Mouse (Mus musculus) splenic B cell, adult 2 months (primary cell): Measurements from ENCODE around the gene Hnrnpu.
A peak's percentile ranks its signal among the peaks of the same experiment; 100 is the strongest.

Experiments
- DNase-seq: peaks from one replicate; pipeline ENCODE4 v3.0.0-alpha.2; 2011; ENCODE audit warnings: low read depth, low spot score
- H3K27me3 ChIP-seq: 2 replicates; pipeline ENCODE4 v1.6.1; 2012; ENCODE audit warnings: mild to moderate bottlenecking, low read length, moderate library complexity, mixed read lengths; ENCODE audit not compliant: control insufficient read depth, poor library complexity, insufficient read depth, severe bottlenecking
- H3K36me3 ChIP-seq: 2 replicates; pipeline ENCODE4 v1.6.1; 2012; ENCODE audit warnings: mild to moderate bottlenecking, low read length, moderate library complexity, mixed read lengths; ENCODE audit not compliant: control insufficient read depth, poor library complexity, insufficient read depth, severe bottlenecking

Hnrnpu gene

GRCm38 (mm10) chr1:178326950-178327349 lies 10.6 kb downstream of the Hnrnpu start:
- Histone ChIP-seq H3K27me3 (no peaks in the 10 kb centered on the region), H3K36me3 (peaks cover 27% of the 10 kb centered on the region; the same call in 1 of the 2 replicates)
- DNase-seq = no peak

DNA sequence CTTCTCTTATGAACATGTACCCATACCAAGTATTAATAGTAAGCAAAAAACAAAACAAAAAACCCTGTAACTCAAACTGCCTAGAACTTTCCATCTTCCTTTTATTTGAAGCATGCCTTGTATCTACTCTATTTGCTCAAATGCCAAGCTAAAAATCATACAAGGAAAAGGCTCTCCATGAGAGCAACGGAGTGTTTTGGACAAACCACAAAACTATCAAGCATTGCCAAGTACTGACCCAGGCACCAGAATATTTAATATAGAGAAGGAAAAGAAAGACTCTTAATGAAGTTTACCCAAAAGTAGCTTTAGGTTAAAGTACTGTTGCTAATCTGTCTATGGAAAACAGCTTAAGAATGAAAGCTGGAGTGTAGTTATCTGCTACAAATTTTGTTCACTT lies 11.2 kb downstream of the Hnrnpu start:
- DNase-seq = no peak
- peaks cover 26% of the 10 kb centered on the region; the same call in 1 of the 2 replicates for H3K36me3 ChIP-seq
- H3K27me3 ChIP-seq = no peaks in the 10 kb centered on the region

DNA sequence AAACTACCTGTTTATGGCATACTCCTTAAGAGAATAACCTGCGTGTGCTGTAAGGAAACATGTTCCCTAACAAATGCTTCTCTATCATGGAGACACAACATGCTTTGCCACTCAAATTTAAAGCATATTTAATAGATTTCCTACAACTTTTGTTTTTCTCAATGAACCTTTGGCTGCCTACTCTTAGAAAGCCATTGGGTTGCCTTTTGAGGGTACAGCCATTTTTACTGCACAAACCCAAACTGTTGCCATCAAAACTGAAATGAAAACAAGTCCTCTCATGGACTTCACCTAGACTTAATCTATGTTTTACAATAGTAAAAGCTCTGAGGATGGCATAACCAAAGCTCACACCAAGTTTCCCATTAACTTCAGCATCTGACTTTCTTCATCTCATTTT lies 13.0 kb downstream of the Hnrnpu start:
- no peaks in the 10 kb centered on the region; the same call in 1 of the 2 replicates for H3K27me3 ChIP-seq
- no peak for DNase-seq
- H3K36me3 ChIP-seq = peaks cover 19% of the 10 kb centered on the region; the same call in 1 of the 2 replicates

- DNase-seq = no peak
- Histone ChIP-seq H3K36me3 (peaks cover 17% of the 10 kb centered on the region; the same call in 1 of the 2 replicates), H3K27me3 (no peaks in the 10 kb centered on the region; the same call in 1 of the 2 replicates)
These were observed 14.4 kb downstream of the Hnrnpu start for GRCm38 (mm10) chr1:178323235-178323634.

- Histone ChIP-seq H3K36me3 (peaks cover 13% of the 10 kb centered on the region; the same call in 1 of the 2 replicates), H3K27me3 (no peaks in the 10 kb centered on the region; the same call in 1 of the 2 replicates)
- no peak for DNase-seq
These were observed 15.8 kb downstream of the Hnrnpu start for GRCm38 (mm10) chr1:178321730-178322357.

DNA sequence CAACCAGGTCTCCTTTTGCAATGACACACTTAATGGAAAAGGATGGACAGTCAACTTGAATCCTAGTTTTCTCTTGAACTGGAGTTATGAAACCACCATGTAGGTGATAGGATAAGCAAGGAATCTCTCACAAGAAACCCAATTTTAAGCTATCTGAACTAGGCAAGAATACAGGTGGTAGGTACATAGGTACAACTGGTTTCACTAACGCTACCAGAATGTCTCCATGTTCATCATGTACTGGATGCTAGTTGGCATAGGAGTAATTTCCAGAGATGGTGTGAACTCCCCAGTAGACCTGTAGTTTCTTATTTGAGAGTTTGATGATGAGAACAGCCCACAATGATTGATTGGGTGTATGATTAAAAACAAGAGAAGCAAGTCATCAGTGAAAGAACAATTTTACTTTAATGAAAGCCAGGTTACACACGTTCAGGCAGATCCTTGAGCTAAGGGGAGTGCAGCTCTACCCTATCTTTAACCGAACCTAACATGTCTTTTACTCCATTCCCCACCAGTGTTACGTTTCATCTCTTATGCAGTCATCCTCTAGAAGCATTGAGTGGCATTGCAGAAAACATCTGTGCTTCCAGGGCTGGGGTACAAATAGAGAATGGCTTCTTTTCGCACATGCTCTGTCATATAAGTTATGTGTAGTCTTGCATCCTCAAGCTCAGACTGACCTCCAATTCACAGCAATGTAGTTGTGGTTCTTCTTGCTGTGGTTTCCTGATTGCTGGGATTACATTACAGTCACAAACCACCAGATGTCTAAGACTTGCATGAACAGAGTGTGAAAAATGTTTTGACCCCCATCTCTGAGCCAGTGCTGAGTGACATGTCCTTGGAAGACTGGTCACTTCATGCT lies 16.6 kb downstream of the Hnrnpu start:
- H3K27me3 ChIP-seq = no peaks in the 10 kb centered on the region; the same call in 1 of the 2 replicates
- peaks cover 13% of the 10 kb centered on the region; the same call in 1 of the 2 replicates for H3K36me3 ChIP-seq
- DNase-seq = peak; percentile 24

DNA sequence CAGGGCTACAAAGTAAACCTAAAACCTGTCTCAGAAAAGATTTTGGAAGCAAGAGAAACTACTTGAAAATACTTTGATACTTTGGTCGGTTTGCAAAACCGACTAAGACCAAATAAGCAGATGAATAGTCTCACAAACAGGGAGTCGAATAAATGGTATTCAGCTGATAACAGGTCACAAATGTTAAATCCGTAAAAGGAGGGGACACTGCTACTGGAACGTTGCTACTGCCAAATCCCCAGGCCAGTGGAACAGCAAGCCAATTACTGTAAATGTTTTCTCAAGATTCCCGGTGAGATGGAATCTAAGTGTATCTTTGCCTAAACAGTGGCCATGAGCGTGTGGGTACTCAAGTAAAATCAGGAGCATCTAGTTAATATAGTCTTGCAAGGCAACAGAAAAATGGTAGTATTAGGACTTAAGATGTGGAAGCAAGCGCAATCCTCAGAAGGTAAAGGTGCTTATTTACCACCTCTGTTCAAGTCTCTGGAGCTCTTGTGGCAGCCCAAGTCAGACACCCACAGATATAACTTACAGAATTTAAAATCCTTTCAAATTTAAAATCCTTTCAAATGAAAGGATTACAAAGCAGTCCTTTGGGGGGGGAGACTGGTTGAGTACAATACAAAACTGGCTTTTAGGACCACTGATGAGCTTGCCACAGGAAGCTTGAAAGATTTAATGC lies 17.4 kb downstream of the Hnrnpu start:
- H3K36me3 ChIP-seq = peaks cover 13% of the 10 kb centered on the region; the same call in 1 of the 2 replicates
- DNase-seq = no peak
- no peaks in the 10 kb centered on the region; the same call in 1 of the 2 replicates for H3K27me3 ChIP-seq

DNA sequence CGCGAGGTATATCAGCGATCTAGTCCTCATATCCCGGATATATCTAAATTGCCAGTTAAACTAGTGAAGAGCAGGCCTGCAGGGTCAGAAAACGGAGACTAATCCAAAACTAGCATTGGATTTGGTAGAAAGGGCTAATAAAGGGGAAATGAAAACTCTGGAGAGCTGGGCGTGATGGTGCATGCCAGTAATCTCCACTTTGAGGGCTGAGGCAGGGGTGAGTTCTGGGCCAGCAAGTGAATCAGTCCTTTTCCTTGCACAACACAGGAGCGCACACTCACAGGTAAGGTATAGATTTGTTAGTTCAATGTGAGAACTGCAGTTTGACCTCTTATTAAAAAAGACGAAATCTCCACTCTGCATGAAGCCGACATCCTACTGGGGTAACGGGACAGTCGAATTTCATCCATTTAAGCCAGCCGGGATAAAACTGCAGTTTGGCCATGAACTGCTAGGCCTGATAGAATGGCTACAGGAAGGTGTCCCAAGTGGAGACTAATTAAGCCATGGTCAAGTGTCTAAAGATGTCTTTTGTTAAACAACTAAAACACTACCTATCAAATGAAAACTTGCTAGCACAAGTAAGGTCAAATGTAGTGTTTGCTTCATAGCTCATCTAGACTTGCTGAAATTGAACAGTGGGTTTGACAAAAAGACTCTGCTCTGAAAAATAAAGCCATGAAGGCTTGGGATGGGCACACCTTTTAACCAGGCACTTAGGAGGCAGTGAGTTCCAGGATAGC lies 18.1 kb downstream of the Hnrnpu start:
- no peak for DNase-seq
- Histone ChIP-seq H3K27me3 (no peaks in the 10 kb centered on the region; the same call in 1 of the 2 replicates), H3K36me3 (peaks cover 12% of the 10 kb centered on the region; the same call in 1 of the 2 replicates)

DNA sequence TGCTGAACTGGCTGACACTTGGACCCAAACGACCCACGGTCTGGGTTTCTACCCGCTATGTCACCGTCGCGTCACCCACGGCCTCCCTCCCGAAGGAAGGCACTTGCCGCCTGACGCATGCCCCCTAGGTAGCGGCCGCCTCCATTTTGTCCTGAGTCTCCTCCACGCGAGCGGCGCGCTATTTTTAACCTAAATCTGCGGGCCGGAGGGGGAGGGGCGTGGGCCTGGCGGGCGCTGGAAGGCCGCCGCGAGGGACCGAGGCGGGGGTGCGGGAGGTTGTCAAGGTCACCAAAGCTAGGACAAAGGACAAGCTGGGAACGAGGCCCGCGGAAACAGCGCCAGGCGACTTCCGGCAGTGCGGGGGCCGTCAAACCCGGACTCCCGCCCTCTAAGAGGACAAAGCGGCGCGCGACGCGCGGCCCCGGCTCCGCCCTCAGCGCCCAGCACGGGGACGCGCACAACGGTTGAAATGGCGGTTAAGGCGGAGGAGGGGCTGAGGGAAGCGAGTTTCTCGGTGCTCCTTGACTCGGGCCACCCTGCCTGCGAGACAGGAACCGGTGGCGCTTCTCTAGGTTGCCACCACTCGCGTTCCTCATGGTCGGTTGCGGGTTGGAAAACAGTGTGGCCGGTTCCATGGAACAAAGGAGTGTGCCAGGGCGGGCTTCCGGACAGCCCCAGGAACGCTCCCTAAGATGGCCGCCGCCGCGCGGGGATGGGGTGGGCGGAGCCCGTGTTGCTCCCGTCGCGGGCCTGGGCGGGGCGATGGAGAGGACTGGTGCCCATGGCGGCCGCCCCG lies 19.0 kb downstream of the Hnrnpu start, which contains the start of gene Cox20:
Gene Cox20 (plus strand): TSS at position 742 of the 796 bp plus-strand sequence.
- H3K36me3 ChIP-seq = peaks cover 10% of the 10 kb centered on the region; the same call in 1 of the 2 replicates

DNA sequence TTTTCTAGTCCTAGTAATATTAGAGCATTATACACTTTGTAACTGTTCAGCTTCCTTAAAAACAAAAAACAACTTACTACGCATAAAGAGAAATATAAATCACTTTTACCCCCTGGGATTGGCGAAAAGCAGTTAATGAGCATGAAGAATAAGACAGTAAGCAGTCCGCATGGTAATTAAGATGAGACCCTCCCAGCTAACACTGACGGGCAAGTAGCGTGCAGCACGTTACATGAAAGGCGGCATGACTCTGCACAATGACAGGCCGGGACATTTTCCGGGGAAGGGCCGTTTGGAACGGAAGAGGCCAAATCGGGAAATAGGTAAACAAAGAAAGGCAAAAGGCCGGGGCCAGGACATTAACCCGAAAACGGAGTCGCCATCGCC lies 19.6 kb downstream of the Hnrnpu start:
- no peak for DNase-seq
- Histone ChIP-seq H3K27me3 (no peaks in the 10 kb centered on the region; the same call in 1 of the 2 replicates), H3K36me3 (peaks cover 10% of the 10 kb centered on the region; the same call in 1 of the 2 replicates)

More for the DNA sequence above, 19.0 kb downstream of the Hnrnpu start, which contains the start of gene Cox20:
- H3K27me3 ChIP-seq = no peaks in the 10 kb centered on the region; the same call in 1 of the 2 replicates
- peak; percentile 96 for DNase-seq

DNA sequence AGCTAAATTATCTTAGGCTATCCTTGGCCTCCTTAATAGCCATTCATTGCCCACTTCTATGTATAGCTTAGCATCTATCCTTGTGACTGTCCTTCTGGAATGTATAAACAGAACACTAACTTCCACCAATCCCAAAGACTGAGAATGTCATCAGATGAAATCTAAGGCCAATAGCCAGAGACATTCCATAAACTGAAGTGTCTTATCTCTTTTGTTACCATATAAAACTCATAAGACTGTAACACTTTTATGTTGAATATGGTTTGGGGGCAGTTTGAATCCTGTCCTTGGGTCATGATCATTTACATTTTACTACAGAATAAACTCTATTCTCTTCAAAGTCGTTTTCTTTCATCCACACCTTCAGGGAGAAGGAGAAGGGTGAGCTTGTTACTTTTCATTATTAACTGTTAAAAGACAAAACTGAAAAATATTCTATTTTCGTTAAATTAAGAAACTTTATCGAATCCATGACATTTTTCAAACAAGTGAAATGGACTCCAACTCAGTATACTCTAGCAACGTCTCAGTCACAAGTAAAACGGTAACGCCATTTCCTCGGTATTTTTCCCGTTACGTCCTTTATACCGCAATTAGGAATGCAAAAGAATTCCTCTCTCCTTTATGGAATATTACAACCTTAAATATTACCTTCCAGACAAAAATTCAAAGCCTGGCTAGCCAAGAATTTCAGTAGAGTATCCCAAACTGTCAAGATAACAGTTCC lies 20.2 kb downstream of the Hnrnpu start:
- DNase-seq = no peak
- Histone ChIP-seq H3K36me3 (peaks cover 7% of the 10 kb centered on the region; the same call in 1 of the 2 replicates), H3K27me3 (no peaks in the 10 kb centered on the region; the same call in 1 of the 2 replicates)

DNA sequence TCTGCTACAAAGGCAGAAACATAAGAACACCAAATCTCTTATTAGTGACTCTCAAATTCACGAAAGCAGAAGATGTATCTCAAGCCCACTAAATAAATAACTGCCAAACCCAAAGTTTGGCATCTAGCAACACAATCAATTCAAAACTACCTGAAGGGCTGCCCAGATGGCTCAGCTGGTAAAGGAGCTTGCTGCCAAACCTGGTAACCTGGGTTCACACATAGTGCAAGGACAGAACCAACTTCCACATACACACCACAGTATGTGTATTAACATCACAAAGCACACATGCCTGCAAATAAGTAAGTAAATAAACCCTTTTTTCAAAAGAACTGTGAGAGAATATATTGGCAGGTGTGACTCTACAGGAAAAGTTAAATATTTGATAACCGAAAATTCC lies 23.4 kb downstream of the Hnrnpu start:
- no peak for DNase-seq
- H3K36me3 ChIP-seq = no peaks in the 10 kb centered on the region

More for the DNA sequence above, 23.4 kb downstream of the Hnrnpu start:
- no peaks in the 10 kb centered on the region for H3K27me3 ChIP-seq
